Mouse (Mus musculus) macrophage (primary cell): Measurements from ENCODE around the gene Ugt1a10. TPM values are rescaled to one million over a fixed set of nuclear protein-coding genes. Genes with fewer than 3 reads are reported as not detected.
A peak's percentile ranks its signal among the peaks of the same experiment; 100 is the strongest.
"Not testable (repeated sequence)": the region's sequence is repeated elsewhere in the genome, so short reads cannot be mapped to it uniquely, and the experiment has no call there.

ENCODE experiments used
- H3K27ac ChIP-seq: fragments of 350-480 bp; formaldehyde crosslinking; 2 replicates; pipeline ENCODE4 v1.9.0; 2021
- H3K36me3 ChIP-seq: fragments of 350-480 bp; formaldehyde crosslinking; 2 replicates; pipeline ENCODE4 v1.9.0; 2021; ENCODE audit errors: inconsistent target
- H3K4me3 ChIP-seq: fragments of 350-480 bp; formaldehyde crosslinking; 2 replicates; pipeline ENCODE4 v1.9.0; 2021; ENCODE audit errors: inconsistent target
- H3K79me2 ChIP-seq: fragments of 350-480 bp; formaldehyde crosslinking; 2 replicates; pipeline ENCODE4 v1.9.0; 2021; ENCODE audit errors: inconsistent target
- WGBS: methylation state at CpG from one replicate; pipeline ENCODE4 v1.1.7; 2026; ENCODE audit warnings: inconsistent platforms; ENCODE audit not compliant: missing documents; 5-methylcytosine and 5-hydroxymethylcytosine counted together
- polyA plus RNA-seq: library from polyadenylated mRNA; stranded (reverse); fragments of 250-400 nt; gene quantifications from 3 replicates; pipeline ENCODE4 v1.2.4, GENCODE M21; 2018; ENCODE audit warnings: inconsistent platforms

Gene Ugt1a10
- polyA plus RNA-seq, 1 experiment from 2014 or later, result not detected

DNA sequence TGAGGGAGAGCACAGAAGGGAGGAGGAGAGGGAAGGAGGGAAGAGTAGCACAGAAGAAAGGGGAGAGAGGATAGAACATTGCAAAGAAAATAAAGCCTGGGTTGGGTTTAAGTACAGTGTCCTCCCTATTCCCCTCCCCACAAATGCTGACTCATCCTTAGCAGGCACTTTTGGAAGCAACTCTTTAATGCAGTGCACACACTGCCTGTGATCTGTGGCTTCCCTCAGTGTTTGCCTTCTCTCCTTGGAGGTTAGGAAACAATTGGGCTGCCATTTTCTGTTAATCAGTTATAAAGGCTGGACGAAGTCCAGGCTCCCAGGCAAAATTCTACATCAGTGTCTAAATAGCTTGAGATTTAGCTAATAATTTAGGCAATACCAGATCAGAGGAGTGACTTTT is 85.3 kb downstream of the Ugt1a10 start:
- peaks cover 56% of the 10 kb centered on the region for H3K79me2 ChIP-seq
- H3K36me3 ChIP-seq, H3K4me3 ChIP-seq, H3K27ac ChIP-seq: not testable (repeated sequence)
- 60% methylated on average over 1 of the region's 1 CpGs for WGBS

DNA sequence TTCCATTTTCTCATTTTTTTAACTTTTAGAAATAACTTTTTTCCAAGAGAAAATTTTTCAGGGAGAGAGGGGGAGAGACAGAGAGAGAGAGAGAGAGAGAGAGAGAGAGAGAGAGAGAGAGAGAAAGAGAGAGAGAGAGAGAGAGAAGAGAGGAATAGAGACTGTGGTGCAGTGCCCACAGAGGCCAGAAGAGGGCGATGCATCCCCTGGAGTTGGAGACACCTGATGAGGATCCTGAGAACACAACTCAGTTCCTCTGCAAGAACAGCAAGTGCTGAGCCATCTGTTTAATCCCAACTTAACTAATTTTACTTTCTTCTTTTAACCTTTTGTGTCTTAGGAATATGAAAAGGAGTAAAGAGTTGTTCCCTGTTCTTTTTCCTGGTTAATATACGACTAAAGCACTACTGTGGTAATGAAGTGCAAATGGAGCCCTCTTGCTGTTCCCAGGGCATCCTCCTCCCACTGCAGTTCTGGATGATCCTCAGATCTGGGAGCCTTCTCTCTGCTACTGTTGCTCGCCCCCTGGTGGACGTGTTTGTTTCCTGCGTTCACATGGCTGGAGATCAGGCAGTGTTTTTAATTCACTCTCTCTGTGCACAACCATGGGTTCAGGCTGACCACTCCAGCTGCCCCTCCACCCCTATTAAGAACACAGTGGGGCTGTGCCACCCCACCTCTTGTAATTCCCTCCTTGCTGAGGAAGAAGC is 88.9 kb downstream of the Ugt1a10 start:
- WGBS, result 25% methylated on average over 2 of the region's 5 CpGs

DNA sequence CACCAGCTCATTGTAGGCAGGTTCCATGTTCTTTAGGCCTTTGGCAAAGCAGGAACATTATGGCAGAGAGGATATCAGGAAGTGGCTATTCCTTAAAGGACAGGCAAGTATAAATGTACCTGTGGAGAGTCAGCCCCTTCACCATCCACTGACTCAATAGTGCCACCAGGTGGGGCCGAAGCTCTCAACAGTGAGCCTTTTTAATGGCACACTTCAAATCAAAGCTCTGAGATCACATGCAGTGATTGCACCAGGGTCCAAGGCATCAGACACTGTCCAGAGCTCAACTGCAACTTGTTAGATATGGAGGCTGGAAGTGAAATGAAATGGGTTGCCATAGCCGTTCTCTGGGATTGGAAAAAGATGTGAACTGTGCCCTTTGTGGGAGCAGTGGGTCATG is 90.1 kb downstream of the Ugt1a10 start:
- H3K79me2 ChIP-seq, result peaks cover 64% of the 10 kb centered on the region; the same call in 1 of the 2 replicates
- H3K27ac ChIP-seq, H3K4me3 ChIP-seq, H3K36me3 ChIP-seq: not testable (repeated sequence)
- WGBS, result 92% methylated on average over 2 of the region's 2 CpGs

More for the DNA sequence above, 88.9 kb downstream of the Ugt1a10 start:
- peaks cover 52% of the 10 kb centered on the region; the same call in 1 of the 2 replicates for H3K79me2 ChIP-seq
- H3K27ac ChIP-seq, H3K4me3 ChIP-seq, H3K36me3 ChIP-seq: not testable (repeated sequence)

DNA sequence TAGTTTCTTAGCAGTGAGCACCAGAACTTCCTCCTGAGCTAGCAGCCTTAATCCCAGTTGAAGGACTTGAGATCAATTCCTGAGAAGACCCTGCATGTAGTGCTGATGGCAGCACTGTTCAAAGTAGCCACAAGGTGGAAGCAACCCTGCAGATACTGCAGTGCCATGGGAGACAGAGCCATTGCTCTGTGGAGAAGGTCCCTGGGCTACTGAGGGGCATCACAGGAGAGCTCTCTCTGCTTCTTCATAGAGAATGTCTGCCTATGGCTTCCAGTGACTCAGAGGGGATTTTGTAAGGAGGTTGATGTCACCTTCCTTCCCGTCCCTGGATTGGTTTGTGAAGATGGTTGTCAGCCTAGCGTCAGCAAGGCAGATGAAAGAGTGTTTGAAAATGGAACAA is 94.9 kb downstream of the Ugt1a10 start:
- WGBS, result no CpG with 5 or more reads among the region's 2 CpGs

DNA sequence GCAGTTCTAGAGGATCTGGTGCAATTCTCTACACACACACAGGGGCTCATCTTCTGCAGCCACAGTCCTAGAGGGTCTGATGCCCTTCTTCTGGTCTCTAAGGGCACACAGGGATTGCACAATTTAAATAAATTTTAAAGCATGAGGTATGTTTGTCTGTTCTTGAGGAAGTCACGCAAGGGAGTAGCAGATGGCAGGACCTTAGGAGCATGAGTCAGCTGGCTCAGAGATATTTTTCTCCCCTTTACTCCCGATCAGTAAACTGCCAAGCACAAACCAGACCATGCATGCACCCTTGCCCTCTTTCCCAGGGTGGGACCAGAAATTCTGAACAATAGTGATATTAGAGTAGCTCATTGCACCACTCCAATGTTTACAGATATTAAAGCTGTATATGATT is 103.2 kb downstream of the Ugt1a10 start:
- no peaks in the 10 kb centered on the region for H3K36me3 ChIP-seq
- no peak overlapping the region for H3K4me3 ChIP-seq
- peaks cover 84% of the 10 kb centered on the region for H3K79me2 ChIP-seq
- H3K27ac ChIP-seq, result peak overlapping the region; percentile 15
- 3% methylated on average over 2 of the region's 2 CpGs for WGBS

More for the DNA sequence above, 94.9 kb downstream of the Ugt1a10 start:
- not testable (repeated sequence) for H3K27ac ChIP-seq, H3K36me3 ChIP-seq, H3K4me3 ChIP-seq
- peaks cover 90% of the 10 kb centered on the region for H3K79me2 ChIP-seq

DNA sequence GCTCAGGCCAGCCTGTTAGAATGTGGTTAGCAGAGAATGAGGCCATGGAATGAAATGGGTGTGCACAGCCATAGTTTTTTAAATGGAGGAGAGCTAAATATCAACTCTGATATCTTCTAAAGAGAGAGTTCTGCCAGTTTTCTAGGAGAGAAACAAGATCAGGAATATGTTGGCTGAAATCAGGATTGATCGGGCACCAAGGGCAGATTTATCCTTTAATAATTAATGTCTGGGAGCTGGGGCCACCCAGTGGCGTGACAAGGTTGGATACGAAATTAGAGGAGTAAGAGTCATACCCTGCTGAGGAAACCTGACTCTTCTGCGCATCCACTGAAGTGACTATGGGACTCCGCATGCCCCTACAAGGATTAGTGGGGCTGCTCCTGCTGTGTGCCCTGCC is 110.5 kb downstream of the Ugt1a10 start, which contains the start of gene Ugt1a5:
Gene Ugt1a5, plus strand, starts transcription at position 302 of the 400 bp plus-strand sequence.
- peaks cover 83% of the 10 kb centered on the region for H3K79me2 ChIP-seq
- no peak within 1 kb of the TSS for H3K27ac ChIP-seq
- H3K36me3 ChIP-seq, result peaks cover 8% of the 10 kb centered on the region; the same call in 1 of the 2 replicates
- no peak within 1 kb of the TSS for H3K4me3 ChIP-seq
- WGBS, result 100% methylated on average over 5 of the region's 5 CpGs

DNA sequence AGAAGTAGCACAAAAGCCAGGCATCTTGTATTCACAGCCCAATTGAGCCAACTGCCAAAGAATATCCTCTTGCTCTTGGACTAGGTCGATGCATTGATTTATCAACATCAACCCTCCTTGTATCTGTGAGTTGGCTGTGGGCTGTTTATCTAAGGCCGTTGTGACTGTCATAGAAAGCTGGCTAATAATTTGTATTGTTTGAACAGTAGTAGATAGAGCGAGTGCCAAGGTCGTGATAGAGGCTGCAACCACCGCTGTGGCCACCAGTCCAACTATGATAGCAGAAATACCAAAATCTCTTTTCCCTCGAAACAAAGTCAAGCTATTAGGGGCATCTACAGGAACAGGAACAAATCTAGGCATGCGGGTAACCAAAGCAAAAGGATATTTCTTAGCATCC is 117.0 kb downstream of the Ugt1a10 start:
- H3K36me3 ChIP-seq, H3K27ac ChIP-seq, H3K4me3 ChIP-seq: not testable (repeated sequence)
- 90% methylated on average over 2 of the region's 7 CpGs for WGBS
- H3K79me2 ChIP-seq, result peaks cover 35% of the 10 kb centered on the region; the same call in 1 of the 2 replicates

DNA sequence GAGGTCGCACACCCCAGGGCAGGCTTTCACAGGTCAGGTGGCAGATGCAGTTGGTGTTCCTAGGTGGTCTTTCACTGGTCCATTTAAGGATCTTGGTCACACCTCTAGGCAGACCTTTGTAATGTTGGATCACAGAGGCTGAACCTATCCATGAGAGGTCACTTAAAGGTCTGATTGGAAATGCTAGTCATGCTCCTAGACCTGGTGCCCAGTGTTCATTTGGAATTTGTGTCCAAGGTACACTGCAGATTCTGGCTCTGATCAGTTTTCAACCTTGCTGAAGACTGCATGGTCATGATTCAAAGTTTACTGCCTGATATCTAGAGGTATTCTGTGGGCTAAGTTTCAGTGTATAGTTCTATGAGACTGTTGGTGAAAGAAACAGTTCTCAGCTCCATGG is 124.5 kb downstream of the Ugt1a10 start:
- Histone ChIP-seq H3K79me2 (peaks cover 33% of the 10 kb centered on the region; the same call in 1 of the 2 replicates), H3K4me3 (no peak overlapping the region), H3K27ac (no peak overlapping the region), H3K36me3 (no peaks in the 10 kb centered on the region)
- 100% methylated on average over 1 of the region's 1 CpGs for WGBS

DNA sequence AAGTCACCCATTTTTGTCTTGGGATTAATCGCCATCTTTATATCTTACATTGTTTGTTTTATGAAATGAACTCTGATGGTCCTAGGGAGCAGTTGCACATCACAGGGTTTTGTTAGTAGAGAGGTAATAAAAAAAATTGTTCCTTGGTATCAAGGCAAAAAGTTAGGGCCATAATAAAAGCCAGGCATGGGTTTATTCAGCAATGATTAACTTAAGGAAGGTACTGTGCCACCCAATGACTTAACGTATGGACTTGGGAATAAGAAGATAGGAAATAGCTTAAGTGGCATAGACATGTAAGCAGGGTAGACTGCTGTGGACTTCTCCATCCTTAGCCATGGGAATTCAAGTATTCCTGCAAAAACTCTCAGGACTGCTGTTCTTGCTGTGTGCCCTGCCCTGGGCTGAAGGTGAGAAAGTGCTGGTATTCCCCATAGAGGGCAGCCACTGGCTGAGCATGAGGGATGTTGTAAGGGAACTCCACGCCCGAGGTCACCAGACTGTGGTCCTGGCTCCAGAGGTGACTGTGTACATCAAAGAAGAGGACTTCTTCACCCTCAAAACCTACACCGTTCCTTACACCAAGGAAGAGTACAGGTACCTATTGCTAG is 131.2 kb downstream of the Ugt1a10 start:
- WGBS, result 93% methylated on average over 5 of the region's 5 CpGs
- no peaks in the 10 kb centered on the region for H3K36me3 ChIP-seq
- no peak overlapping the region for H3K27ac ChIP-seq
- peaks cover 58% of the 10 kb centered on the region; the same call in 1 of the 2 replicates for H3K79me2 ChIP-seq
- no peak overlapping the region for H3K4me3 ChIP-seq

DNA sequence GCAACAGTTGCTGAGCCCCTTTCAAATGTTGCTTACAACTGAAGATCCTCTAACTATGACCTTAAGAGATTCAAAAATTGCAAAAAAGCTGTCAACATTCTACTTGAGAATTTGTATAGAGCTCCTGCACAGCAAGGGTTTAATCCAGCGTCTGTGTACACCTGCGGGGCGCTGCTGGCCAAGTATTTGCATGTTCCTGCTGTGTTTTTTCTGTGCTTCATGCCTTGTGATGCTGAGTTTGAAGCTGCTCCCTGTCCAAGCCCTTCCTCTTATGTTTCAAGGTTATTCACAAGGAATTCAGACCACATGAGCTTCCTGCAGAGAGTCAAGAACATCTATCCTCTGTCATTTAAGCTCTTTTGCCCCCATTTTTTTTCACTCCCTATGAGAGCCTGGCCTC is 136.9 kb downstream of the Ugt1a10 start:
- Histone ChIP-seq H3K36me3 (no peaks in the 10 kb centered on the region), H3K4me3 (no peak overlapping the region), H3K27ac (no peak overlapping the region), H3K79me2 (peaks cover 10% of the 10 kb centered on the region; the same call in 1 of the 2 replicates)
- WGBS, result 94% methylated on average over 3 of the region's 3 CpGs

DNA sequence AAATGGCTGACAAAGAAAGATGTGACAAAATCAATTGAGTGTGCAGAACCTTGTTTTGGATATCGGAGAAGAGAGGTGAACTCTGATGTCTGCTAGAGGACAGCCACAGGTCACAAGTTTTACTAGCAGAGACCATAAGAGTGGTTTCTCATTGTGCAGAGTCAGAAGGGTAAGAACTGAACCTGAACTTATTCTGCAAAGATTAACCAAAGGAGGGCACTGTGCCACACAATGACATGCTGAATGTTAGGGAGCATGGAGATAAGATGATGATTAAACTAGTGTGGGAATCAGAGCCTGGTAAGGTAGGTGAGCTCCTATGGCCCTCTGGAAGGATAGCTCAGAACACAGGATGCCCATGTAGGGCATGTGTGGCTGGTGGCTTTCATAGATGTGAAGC is 140.5 kb downstream of the Ugt1a10 start:
- H3K4me3 ChIP-seq, result no peak overlapping the region
- WGBS, result 100% methylated on average over 1 of the region's 1 CpGs
- no peaks in the 10 kb centered on the region; the same call in 1 of the 2 replicates for H3K79me2 ChIP-seq
- H3K36me3 ChIP-seq, result no peaks in the 10 kb centered on the region
- H3K27ac ChIP-seq, result no peak overlapping the region

DNA sequence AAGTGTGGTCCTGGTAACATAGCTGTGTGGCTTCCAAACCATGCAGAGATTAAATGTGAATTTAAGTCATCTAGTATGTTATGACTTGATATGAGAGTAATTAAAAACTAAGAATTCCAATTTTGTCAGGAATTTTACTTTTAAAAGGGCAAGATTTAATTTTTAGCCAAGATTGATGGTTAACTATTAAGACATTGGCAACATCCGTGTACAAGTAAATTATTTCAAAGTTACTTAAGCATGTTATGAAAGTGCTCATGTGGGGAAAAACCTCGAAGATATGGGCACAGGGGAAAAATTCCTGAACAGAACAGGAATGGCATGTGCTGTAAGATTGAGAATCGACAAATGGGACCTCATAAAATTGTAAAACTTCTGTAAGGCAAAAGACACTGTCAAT is 142.3 kb downstream of the Ugt1a10 start:
- H3K27ac ChIP-seq, result no peak overlapping the region
- H3K79me2 ChIP-seq, result no peaks in the 10 kb centered on the region; the same call in 1 of the 2 replicates
- no peak overlapping the region for H3K4me3 ChIP-seq
- H3K36me3 ChIP-seq, result no peaks in the 10 kb centered on the region
- WGBS, result 83% methylated on average over 3 of the region's 3 CpGs

DNA sequence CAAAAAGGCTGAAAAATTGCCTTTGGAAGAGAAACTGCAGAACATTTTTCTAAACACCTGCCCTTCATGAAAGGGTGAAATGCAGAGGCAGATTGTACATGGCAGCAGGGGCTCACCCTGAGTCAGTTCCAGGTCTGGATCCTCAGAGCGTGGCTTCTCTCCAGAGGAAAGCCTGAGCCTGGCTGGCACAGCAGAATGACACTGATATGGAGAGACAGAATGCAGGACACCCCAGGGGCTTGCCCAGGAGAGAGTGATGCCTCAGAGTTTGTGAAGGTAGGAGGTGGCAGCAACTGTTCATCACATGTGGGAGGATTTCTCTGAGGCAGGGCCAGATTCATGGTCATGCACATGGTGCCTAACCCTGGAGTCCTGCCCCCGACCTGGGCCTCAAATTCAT is 144.8 kb downstream of the Ugt1a10 start:
- Histone ChIP-seq H3K27ac (no peak overlapping the region), H3K36me3 (no peaks in the 10 kb centered on the region), H3K79me2 (no peaks in the 10 kb centered on the region; the same call in 1 of the 2 replicates), H3K4me3 (no peak overlapping the region)
- 95% methylated on average over 2 of the region's 2 CpGs for WGBS

DNA sequence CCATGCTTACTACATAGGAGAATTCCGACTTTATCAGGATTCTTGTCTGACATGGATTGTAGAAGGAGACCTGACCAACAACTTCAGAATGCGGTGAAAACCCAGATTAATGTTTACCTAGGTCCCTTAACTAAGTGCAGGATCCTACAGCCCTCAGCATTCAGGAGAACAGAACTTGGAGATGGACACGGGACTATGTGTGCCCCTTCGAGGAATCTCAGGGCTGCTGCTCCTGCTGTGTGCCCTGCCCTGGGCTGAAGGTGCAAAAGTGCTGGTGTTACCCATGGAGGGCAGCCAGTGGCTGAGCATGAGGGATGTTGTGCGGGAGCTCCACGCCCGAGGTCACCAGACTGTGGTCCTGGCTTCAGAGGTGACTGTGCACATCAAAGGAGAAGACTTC is 145.3 kb downstream of the Ugt1a10 start, which contains the start of gene Ugt1a2:
Gene Ugt1a2, plus strand, starts transcription at position 146 of the 400 bp plus-strand sequence.
- 97% methylated on average over 7 of the region's 7 CpGs for WGBS

DNA sequence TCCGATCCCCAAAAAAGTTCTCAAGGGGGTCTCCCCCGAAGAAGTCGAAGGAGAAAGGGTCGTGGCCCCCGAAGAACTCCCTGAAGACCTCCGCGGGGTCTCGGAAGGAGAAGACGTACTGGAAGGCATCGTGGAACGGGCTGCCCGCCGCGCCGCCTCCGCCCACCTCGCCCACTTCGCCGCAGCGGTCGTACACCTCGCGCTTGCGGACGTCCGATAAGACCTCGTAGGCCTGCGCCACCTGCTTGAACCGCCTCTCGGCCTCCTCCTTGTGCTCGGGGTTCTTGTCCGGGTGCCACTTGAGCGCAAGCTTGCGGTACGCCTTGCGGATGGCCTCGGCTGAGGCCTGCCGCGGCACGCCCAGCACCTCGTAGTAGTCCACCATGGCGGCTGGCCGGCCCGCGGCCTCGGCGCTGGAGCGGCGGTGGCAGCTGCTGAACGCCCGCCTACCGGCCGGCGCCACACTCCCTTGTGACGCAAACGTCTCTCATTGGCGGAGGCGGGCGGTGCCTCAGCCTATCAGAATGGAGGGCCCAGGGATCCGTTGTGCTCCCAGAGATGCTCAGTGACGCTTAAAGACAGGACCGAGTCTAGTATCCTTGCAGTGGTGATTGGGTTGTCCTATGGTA is 150.2 kb downstream of the Ugt1a10 start, which contains the start of gene Dnajb3:
Gene Dnajb3, minus strand, starts transcription at position 489 of the 629 bp plus-strand sequence.
- H3K79me2 ChIP-seq, result no peaks in the 10 kb centered on the region; the same call in 1 of the 2 replicates
- H3K27ac ChIP-seq, result no peak within 1 kb of the TSS
- 36% methylated on average over 58 of the region's 62 CpGs for WGBS
- no peak within 1 kb of the TSS for H3K4me3 ChIP-seq
- no peaks in the 10 kb centered on the region for H3K36me3 ChIP-seq

More for the DNA sequence above, 145.3 kb downstream of the Ugt1a10 start, which contains the start of gene Ugt1a2:
- H3K4me3 ChIP-seq, result no peak within 1 kb of the TSS
- no peaks in the 10 kb centered on the region for H3K36me3 ChIP-seq
- H3K79me2 ChIP-seq, result no peaks in the 10 kb centered on the region; the same call in 1 of the 2 replicates
- H3K27ac ChIP-seq, result no peak within 1 kb of the TSS
